Mouse (Mus musculus) spleen, adult 2 months (tissue): Measurements from ENCODE around the gene Ndufv1.

Experiments
- CTCF ChIP-seq: fragments of 200-500 bp; IDR thresholded peaks from 2 replicates; pipeline ENCODE4 v1.5.1; 2011; ENCODE audit warnings: mild to moderate bottlenecking, inconsistent platforms; ENCODE audit not compliant: insufficient read depth, insufficient read length, insufficient replicate concordance; ENCODE audit errors: extremely low read depth
- POLR2A ChIP-seq: fragments of 200-500 bp; IDR thresholded peaks from 2 replicates; pipeline ENCODE4 v1.6.1; 2011; ENCODE audit warnings: low read depth, low read length, inconsistent platforms

DNA sequence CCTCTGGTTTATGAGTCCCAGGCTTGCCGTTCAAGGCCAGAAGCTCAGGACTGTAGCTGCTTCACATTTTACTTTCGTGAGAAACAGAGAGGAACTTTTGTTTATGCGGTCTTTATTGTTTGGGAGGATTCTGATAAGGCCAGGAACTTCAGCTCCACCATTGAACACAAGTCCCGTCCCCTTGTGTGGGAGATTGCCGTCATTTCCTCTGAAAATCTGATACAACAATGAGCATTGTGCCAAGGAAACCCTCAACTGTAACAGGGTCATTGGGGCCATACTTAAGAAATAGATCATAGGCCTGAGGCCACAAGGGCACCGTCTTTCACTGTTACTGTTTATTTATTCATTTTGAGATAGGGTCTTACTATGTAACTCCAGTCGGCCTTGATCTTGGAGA is 10.6 kb upstream of the Ndufv1 start:
- TF ChIP-seq POLR2A (no peak), CTCF (no peak)
